Mouse (Mus musculus): ENCODE results near the gene Naa30. TPM values are rescaled to one million over a fixed set of nuclear protein-coding genes. Genes with fewer than 3 reads are reported as not detected.
"Not testable (repeated sequence)": the region's sequence is repeated elsewhere in the genome, so short reads cannot be mapped to it uniquely, and the experiment has no call there.

The Naa30 gene
- total RNA-seq, 2 experiments from 2014 or later: 20.1 to 21.7 TPM

DNA sequence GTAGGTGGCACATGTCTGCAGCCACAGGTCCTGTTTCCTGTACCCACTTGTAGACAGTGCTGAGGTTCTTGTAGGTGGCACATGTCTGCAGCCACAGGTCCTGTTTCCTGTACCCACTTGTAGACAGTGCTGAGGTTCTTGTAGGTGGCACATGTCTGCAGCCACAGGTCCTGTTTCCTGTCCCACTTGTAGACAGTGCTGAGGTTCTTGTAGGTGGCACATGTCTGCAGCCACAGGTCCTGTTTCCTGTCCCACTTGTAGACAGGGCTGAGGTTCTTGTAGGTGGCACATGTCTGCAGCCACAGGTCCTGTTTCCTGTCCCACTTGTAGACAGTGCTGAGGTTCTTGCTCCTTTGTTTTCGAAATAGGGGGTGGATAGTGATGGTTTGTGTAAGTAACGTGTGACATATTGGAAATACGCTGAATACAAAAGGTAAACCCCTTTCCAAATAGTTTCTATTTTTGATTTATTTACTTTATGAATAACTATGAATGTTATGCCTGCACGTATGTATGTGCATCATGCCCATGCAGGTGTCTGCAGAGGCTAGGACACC lies 47.5 kb downstream of the Naa30 start:
- DNase-seq (ENCODE audit: low spot score); intact Hi-C loops (cut with DNase I): not testable (repeated sequence)

DNA sequence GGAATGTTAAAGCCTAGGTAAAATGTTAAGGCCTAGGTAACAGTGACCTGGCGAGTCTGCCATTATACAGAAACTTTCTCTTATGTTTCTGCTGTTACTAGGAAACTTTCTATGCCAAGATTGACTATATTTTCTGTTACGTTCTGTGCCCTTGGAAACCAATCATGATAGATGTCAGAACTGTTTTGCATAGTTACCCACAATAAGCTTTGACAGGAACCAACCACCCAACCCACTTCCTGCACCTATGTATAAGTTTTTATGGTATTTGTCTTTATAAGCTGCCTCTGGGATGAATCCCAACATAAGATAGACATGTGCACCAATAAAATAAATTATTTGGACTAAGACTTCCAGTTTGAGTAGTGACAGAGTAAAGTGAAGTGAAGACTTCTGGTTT lies 49.7 kb downstream of the Naa30 start:
- no peak for DNase-seq (ENCODE audit: low spot score)
- intact Hi-C loops (cut with DNase I): no loop called here

DNA sequence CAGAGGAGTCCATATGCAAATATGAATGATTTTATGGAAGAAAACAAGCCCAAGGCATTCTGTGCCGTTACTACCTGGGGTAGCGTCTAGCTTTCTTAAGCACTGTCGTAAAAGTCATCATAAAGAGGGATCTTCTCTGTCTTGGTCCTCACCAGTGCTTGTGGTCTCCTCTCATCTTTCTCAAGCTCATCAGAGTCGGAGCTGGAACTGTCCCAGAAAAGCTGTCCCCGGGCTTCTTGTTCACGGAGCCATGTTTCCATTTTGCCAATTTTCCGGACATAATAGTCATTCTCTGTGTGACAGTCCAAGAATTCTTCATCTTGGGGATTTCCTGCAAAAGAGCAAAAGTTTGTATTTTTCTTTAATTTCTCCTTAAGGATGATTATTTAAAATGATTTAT lies 54.4 kb downstream of the Naa30 start:
- no peak for DNase-seq (ENCODE audit: low spot score)
- intact Hi-C loops (cut with DNase I): no loop called here

DNA sequence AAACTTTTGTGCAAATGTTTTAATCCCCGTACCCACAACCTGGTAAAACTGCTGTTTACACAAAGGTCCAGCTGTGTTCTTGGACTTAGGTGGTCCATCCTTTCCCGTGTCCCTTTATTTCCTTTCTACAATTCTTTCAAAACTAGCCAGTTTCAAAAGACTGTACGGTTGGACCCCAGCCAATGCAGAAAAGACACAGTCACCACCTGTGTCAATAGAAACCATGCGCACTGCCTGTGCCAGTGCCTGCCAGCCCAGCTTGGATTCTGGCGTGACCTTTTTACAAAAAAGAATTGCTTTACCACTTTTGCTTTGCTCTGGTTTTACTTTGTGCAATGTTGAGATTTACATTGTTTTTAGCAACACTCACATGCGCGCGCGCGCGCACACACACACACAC lies 55.0 kb downstream of the Naa30 start:
- DNase-seq (ENCODE audit: low spot score): no peak
- intact Hi-C loops (cut with DNase I): no loop called here

DNA sequence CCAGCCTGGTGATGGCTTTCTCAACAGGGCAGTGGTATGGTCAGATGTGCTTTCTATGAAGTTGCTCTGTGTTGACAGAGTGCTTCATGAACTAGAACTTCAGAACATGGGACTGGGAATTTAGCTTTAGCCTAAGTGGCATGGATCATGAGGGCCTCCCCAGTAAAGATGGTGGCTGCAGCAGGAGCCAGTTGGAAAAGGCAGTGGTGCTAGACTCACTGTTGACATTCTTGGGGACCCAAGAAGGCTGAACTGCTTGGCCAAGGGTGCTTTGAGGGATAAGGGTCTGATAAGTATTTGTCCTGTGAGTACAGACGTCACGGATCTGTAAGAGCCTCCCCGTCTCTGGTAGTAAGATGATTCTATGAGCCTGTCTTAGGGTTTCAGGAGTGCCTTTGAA lies 59.8 kb downstream of the Naa30 start:
- DNase-seq (ENCODE audit: low spot score): no peak
- intact Hi-C loops (cut with DNase I): loop anchor here (5.0 kb wide), 1 partner anchor 80 kb away; no protein-coding TSS in a partner anchor

DNA sequence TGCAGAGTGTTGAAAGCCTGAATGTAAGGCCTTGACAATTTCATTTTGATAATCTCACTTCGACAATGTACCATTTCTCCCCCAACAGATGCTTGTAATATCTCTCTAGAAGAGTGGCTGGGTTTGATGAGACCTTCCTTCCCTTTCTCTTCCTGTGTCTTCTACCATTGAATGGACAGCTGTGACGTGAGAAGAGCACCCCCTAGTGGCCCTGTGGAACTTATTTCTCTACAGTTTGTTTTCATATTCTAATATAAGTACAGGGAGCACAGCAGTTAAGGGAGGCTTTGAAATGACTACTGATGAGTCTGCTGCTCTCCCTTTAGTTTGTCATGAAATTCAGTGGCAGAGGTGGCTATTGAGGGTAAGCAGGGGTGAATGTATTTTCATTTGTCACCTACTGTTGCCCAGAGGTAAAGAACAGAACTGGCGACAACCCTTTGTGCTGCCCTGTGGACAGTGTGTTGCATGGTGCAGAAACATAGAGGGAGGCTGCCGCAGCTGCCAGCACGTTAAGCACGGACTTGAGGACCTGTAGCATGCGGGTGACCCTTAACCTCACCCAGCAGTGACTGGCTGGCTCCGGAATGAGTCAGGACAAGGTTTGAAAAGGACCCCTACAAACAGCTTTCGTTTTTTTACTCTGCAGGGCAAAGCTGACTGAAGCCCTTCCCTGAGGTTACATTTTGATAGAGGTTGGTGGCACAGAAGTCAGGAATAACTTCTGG lies 62.9 kb downstream of the Naa30 start:
- DNase-seq (ENCODE audit: low spot score): no peak
- intact Hi-C loops (cut with DNase I): loop anchor here (1.0 to 5.0 kb wide), 3 partner anchors 18 to 552 kb away; no protein-coding TSS in a partner anchor

DNA sequence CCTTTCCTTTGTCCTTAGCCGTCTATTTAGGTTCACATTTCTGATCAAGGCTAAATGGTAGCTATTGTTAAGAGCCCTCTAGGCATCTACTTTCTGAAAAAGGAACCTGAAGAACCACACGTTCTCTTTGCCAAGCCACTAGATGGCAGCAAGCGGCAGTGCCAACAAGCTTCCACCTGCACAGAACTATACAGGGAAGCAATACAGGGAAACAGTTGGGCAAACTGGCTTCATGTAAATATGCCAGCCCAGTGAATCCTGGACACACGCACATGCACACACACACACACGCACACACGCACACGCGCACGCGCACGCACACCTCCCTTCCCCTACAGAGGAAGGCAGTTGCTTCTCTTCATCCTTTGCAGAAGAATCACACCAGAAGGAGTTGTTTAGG lies 66.2 kb downstream of the Naa30 start:
- no peak for DNase-seq (ENCODE audit: low spot score)
- intact Hi-C loops (cut with DNase I): loop anchor here (2.0 to 5.0 kb wide), 2 partner anchors 303 to 549 kb away; no protein-coding TSS in a partner anchor

Other genes with a start within 250 kb of the Naa30 start
- 10 to 100 TPM; 10.1 to 10.3 TPM for gene Ap5m1, start 106.1 kb upstream of the Naa30 start, total RNA-seq (2021)
- 10 to 100 TPM; 19.7 to 19.9 TPM for gene Exoc5, start 105.6 kb upstream of the Naa30 start, total RNA-seq (2021)
- not detected for gene ccdc198, start 73.2 kb downstream of the Naa30 start, total RNA-seq (2021)

Data from heart, postnatal 25 days (tissue).